Mouse (Mus musculus): ENCODE measurements around the gene Ppard. TPM values are rescaled to one million over a fixed set of nuclear protein-coding genes. Genes with fewer than 3 reads are reported as not detected.

Gene Ppard
- polyA plus RNA-seq, 1 experiment = 27.1 TPM

- Histone ChIP-seq H3K4me3 (replicated peaks; ENCODE audit: insufficient read depth, low read depth, low read length) (no peak overlapping the region), H3K27ac (ENCODE audit: insufficient read depth, low read length) (no peak overlapping the region), H3K27me3 (ENCODE audit: control insufficient read depth, insufficient read depth, low read length) (no peaks in the 10 kb centered on the region), H3K4me1 (ENCODE audit: control insufficient read depth, insufficient read depth, low read length) (0 out of 2 replicates have a peak, but pooled peaks cover 4% of the 10 kb centered on the region)
- 89% methylated on average over 12 of the region's 12 CpGs for WGBS
- no peak for DNase-seq
- TF ChIP-seq POLR2A (IDR thresholded peaks at IDR 0.05; ENCODE audit: borderline replicate concordance, insufficient read depth, low read length) (no peak), CTCF (IDR thresholded peaks at IDR 0.05; ENCODE audit: borderline replicate concordance, insufficient read depth, low read depth, low read length) (no peak)
Observed at GRCm38 (mm10) chr17:28249062-28249461, 16.6 kb downstream of the Ppard start.

- Histone ChIP-seq H3K4me1 (ENCODE audit: control insufficient read depth, insufficient read depth, low read length) (peaks cover 9% of the 10 kb centered on the region), H3K27me3 (ENCODE audit: control insufficient read depth, insufficient read depth, low read length) (no peaks in the 10 kb centered on the region), H3K4me3 (replicated peaks; ENCODE audit: insufficient read depth, low read depth, low read length) (no peak overlapping the region), H3K27ac (ENCODE audit: insufficient read depth, low read length) (no peak overlapping the region)
- 76% methylated on average over 12 of the region's 12 CpGs for WGBS
- TF ChIP-seq POLR2A (IDR thresholded peaks at IDR 0.05; ENCODE audit: borderline replicate concordance, insufficient read depth, low read length) (no peak), CTCF (IDR thresholded peaks at IDR 0.05; ENCODE audit: borderline replicate concordance, insufficient read depth, low read depth, low read length) (no peak)
- DNase-seq = no peak
Observed at GRCm38 (mm10) chr17:28251579-28252280, 19.2 kb downstream of the Ppard start.

GRCm38 (mm10) chr17:28252281-28252648, 19.8 kb downstream of the Ppard start:
- TF ChIP-seq CTCF (IDR thresholded peaks at IDR 0.05; ENCODE audit: borderline replicate concordance, insufficient read depth, low read depth, low read length) = no peak
- TF ChIP-seq POLR2A (IDR thresholded peaks at IDR 0.05; ENCODE audit: borderline replicate concordance, insufficient read depth, low read length) = no peak
- peaks cover 14% of the 10 kb centered on the region for H3K4me1 ChIP-seq (ENCODE audit: control insufficient read depth, insufficient read depth, low read length)
- no peak for DNase-seq
- 38% methylated on average over 5 of the region's 5 CpGs for WGBS
- H3K27me3 ChIP-seq (ENCODE audit: control insufficient read depth, insufficient read depth, low read length) = no peaks in the 10 kb centered on the region
- no peak overlapping the region for H3K4me3 ChIP-seq (replicated peaks; ENCODE audit: insufficient read depth, low read depth, low read length)
- no peak overlapping the region for H3K27ac ChIP-seq (ENCODE audit: insufficient read depth, low read length)

GRCm38 (mm10) chr17:28253216-28253615, 20.7 kb downstream of the Ppard start:
- WGBS = 78% methylated on average over 7 of the region's 7 CpGs
- TF ChIP-seq POLR2A (IDR thresholded peaks at IDR 0.05; ENCODE audit: borderline replicate concordance, insufficient read depth, low read length) (no peak), CTCF (IDR thresholded peaks at IDR 0.05; ENCODE audit: borderline replicate concordance, insufficient read depth, low read depth, low read length) (no peak)
- Histone ChIP-seq H3K4me3 (replicated peaks; ENCODE audit: insufficient read depth, low read depth, low read length) (no peak overlapping the region), H3K4me1 (ENCODE audit: control insufficient read depth, insufficient read depth, low read length) (peaks cover 14% of the 10 kb centered on the region), H3K27ac (ENCODE audit: insufficient read depth, low read length) (no peak overlapping the region), H3K27me3 (ENCODE audit: control insufficient read depth, insufficient read depth, low read length) (no peaks in the 10 kb centered on the region)
- no peak for DNase-seq

GRCm38 (mm10) chr17:28254804-28255203, 22.3 kb downstream of the Ppard start:
- DNase-seq = no peak
- Histone ChIP-seq H3K4me1 (ENCODE audit: control insufficient read depth, insufficient read depth, low read length) (peaks cover 14% of the 10 kb centered on the region), H3K27ac (ENCODE audit: insufficient read depth, low read length) (no peak overlapping the region), H3K27me3 (ENCODE audit: control insufficient read depth, insufficient read depth, low read length) (no peaks in the 10 kb centered on the region), H3K4me3 (replicated peaks; ENCODE audit: insufficient read depth, low read depth, low read length) (no peak overlapping the region)
- 90% methylated on average over 4 of the region's 4 CpGs for WGBS
- TF ChIP-seq POLR2A (IDR thresholded peaks at IDR 0.05; ENCODE audit: borderline replicate concordance, insufficient read depth, low read length) = no peak
- no peak for TF ChIP-seq CTCF (IDR thresholded peaks at IDR 0.05; ENCODE audit: borderline replicate concordance, insufficient read depth, low read depth, low read length)

GRCm38 (mm10) chr17:28255651-28256050, 23.2 kb downstream of the Ppard start:
- DNase-seq = no peak
- Histone ChIP-seq H3K4me3 (replicated peaks; ENCODE audit: insufficient read depth, low read depth, low read length) (no peak overlapping the region), H3K27ac (ENCODE audit: insufficient read depth, low read length) (no peak overlapping the region), H3K27me3 (ENCODE audit: control insufficient read depth, insufficient read depth, low read length) (no peaks in the 10 kb centered on the region), H3K4me1 (ENCODE audit: control insufficient read depth, insufficient read depth, low read length) (peaks cover 14% of the 10 kb centered on the region)
- 57% methylated on average over 5 of the region's 5 CpGs for WGBS
- no peak for TF ChIP-seq CTCF (IDR thresholded peaks at IDR 0.05; ENCODE audit: borderline replicate concordance, insufficient read depth, low read depth, low read length)
- no peak for TF ChIP-seq POLR2A (IDR thresholded peaks at IDR 0.05; ENCODE audit: borderline replicate concordance, insufficient read depth, low read length)

GRCm38 (mm10) chr17:28256651-28257328, 24.3 kb downstream of the Ppard start:
- TF ChIP-seq CTCF (IDR thresholded peaks at IDR 0.05; ENCODE audit: borderline replicate concordance, insufficient read depth, low read depth, low read length) = no peak
- TF ChIP-seq POLR2A (IDR thresholded peaks at IDR 0.05; ENCODE audit: borderline replicate concordance, insufficient read depth, low read length) = no peak

GRCm38 (mm10) chr17:28258325-28258724, 25.8 kb downstream of the Ppard start:
- Histone ChIP-seq H3K4me1 (ENCODE audit: control insufficient read depth, insufficient read depth, low read length) (peaks cover 14% of the 10 kb centered on the region), H3K4me3 (replicated peaks; ENCODE audit: insufficient read depth, low read depth, low read length) (no peak overlapping the region), H3K27ac (ENCODE audit: insufficient read depth, low read length) (no peak overlapping the region), H3K27me3 (ENCODE audit: control insufficient read depth, insufficient read depth, low read length) (no peaks in the 10 kb centered on the region)
- WGBS = 78% methylated on average over 9 of the region's 9 CpGs
- no peak for DNase-seq
- TF ChIP-seq POLR2A (IDR thresholded peaks at IDR 0.05; ENCODE audit: borderline replicate concordance, insufficient read depth, low read length) (no peak), CTCF (IDR thresholded peaks at IDR 0.05; ENCODE audit: borderline replicate concordance, insufficient read depth, low read depth, low read length) (no peak)

More at GRCm38 (mm10) chr17:28256651-28257328, 24.3 kb downstream of the Ppard start:
- no peak overlapping the region for H3K4me3 ChIP-seq (replicated peaks; ENCODE audit: insufficient read depth, low read depth, low read length)
- no peaks in the 10 kb centered on the region for H3K27me3 ChIP-seq (ENCODE audit: control insufficient read depth, insufficient read depth, low read length)
- no peak for DNase-seq
- WGBS = 35% methylated on average over 13 of the region's 13 CpGs
- no peak overlapping the region for H3K27ac ChIP-seq (ENCODE audit: insufficient read depth, low read length)
- peaks cover 14% of the 10 kb centered on the region for H3K4me1 ChIP-seq (ENCODE audit: control insufficient read depth, insufficient read depth, low read length)
